Mouse (Mus musculus) heart, adult 2 months (tissue): Measurements from ENCODE around the gene Tmtc2.

Experiments used
- CTCF ChIP-seq: fragments of 200-600 bp; IDR thresholded peaks from 2 replicates; pipeline ENCODE4 v1.8.1; 2022; ENCODE audit warnings: antibody characterized with exemption, mild to moderate bottlenecking, moderate library complexity
- EP300 ChIP-seq: fragments of 200-500 bp; IDR thresholded peaks from 2 replicates; pipeline ENCODE4 v1.6.1; 2011; ENCODE audit warnings: low read depth, low read length, control low read depth; ENCODE audit not compliant: insufficient read depth
- POLR2A ChIP-seq: fragments of 200-500 bp; IDR thresholded peaks from 2 replicates; pipeline ENCODE4 v1.6.1; 2011; ENCODE audit warnings: mild to moderate bottlenecking, low read depth, low read length, control low read depth; ENCODE audit not compliant: insufficient read depth

DNA sequence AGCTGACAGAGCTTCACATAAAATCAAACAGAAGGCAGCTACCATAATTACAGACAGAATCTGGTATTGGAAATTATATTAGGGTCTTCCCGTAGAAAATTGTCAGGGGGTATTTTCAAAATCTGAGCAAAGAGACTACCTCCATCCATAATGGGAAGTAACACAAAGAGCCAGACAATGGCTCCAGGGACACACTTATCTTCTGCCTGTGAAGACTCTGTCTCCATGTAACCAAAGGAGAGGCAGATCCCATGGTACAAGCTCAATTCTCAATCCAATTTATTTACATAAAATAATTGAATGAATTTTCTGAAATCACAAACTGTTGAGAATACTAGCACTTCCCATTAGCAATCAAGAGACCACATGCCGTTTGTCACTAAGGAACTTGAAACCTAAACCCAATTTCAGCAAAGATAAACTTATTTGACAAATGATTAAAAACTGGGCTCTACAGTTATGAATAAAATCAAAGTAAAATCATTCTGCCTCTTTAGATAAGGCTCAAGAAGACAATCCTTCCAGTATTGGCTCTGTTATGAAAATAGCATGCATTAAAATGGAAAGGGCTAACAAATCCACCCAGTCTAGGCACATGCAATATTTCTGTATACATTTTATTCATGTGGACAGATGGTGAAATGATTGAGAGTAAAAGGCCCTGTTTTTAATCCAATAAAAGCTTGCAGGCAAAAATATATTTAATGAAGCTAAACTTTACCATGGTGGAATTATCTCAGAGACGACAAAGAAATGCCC lies 254.8 kb downstream of the Tmtc2 start:
- TF ChIP-seq CTCF, result no peak
- no peak for TF ChIP-seq POLR2A
- no peak for TF ChIP-seq EP300
